Mouse (Mus musculus) embryo, embryonic 11 days (tissue): ENCODE results near the gene Max.

ENCODE experiments used
- DNase-seq: peaks from one replicate; pipeline ENCODE4 v3.0.0-alpha.2; 2015

Max gene

DNA sequence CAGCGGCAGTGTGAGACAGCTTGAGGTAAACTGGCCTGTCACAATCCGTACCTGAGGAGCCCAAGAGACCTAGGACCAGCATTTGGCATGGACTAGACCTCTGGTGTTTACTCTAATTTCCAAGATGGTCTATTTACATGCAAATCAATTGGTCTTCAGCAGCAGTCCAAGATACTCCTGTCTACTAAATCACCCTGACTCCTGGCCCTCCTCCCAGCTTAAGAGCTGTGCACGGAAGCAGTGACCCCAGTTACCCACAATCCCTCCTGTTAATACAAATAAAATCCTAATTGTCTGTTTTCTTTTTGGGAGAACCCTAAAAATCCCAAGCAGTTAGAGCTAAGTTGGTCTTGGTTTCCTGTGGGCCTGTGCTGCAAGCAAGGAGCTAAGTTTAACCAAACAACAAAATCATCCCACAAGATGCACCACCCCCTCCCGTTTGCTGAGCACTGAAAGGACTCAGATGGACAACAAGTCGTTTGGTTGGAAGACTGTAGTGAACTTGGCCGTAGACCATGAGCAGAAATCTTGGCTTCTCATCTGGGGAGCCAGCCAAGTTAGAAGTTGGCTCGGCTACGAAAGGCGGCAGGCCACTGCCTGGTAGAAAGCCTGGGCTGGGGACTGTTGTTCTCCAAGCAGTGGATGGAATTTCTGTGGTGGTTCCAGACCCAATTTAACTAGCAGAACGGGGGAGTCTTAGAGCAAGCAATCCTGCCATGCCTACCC lies 7.1 kb downstream of the Max start:
- DNase-seq: no peak

- DNase-seq: no peak
Measured at GRCm38 (mm10) chr12:76953750-76954363, 8.1 kb downstream of the Max start.

- no peak for DNase-seq
Measured at GRCm38 (mm10) chr12:76950330-76950729, 11.7 kb downstream of the Max start.

DNA sequence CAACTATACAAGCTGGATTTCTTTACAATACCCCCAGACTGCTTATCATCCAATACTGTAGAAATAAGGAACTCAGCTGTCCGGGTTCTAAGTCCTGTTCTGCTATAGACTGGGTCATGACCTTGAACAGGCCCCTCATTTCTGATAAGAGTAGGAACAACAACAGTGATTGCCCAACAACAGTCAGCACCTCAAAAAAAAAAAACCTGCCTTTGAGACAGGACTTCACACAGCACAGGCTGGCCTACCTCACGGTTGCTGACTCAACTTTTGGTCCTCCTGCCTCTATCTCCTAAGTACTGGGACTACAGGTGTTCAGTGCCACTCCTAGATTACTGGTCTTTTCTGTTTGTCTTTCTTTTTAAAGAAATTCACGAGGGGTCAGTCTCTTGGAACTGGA lies 13.2 kb downstream of the Max start:
- DNase-seq: no peak

- DNase-seq: no peak
Measured at GRCm38 (mm10) chr12:76948185-76948584, 13.8 kb downstream of the Max start.

GRCm38 (mm10) chr12:76947487-76947886 lies 14.5 kb downstream of the Max start:
- no peak for DNase-seq

DNA sequence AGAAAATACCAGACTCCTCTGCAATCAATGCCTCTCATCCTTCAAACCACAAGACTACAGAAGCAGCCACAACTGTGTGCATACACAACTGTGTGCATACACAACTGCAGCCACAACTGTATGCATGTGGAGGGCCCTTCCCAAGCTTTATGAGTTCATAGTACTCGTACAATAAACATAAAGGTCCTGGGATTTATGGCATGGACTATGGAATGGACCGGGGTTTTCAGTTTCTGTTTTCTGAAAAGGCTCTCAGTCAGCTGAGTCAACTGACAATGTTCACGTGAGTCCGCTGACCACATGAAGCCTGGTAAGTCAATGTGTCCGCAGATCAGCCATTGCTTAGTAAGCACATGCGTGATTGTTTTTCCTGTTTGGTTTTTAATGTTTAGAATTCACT lies 18.5 kb downstream of the Max start:
- no peak for DNase-seq

DNA sequence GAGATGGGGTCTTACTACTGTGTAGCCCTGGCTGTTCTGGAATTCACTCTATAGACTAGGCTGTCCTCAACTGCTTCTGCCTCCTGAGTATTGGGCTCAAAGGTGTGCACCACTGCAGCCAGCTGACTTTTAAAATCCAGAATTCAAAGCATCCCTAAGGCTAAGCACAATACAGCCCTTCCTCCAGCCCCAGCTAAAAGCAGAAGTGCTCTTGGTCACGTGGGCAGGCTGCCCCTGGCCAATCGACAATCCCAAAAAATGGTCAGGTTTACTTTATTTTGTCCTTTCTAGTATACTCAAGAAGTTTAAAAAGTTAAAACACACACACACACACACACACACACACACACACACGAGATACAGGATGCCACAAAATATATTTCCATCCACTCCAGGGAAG lies 19.0 kb downstream of the Max start:
- no peak for DNase-seq

DNA sequence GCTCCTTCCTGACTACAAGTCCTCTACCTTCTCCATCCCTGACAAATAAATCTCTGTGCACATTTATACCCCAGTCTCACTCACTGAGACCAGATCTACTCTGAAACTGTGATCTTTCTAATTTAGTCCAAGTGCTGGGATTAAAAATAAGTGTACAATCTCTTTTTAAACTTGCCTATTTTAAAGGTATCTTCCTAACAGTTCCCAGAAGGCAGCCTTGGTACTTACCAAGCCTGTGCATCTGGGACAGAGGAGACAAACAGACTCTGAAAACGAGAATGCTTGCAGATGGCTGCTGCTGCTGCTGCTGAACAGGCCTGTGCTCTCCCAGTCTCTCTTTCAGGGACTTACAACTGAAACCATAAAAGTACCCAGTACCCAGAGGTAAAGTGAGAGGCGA lies 19.5 kb downstream of the Max start:
- no peak for DNase-seq

DNA sequence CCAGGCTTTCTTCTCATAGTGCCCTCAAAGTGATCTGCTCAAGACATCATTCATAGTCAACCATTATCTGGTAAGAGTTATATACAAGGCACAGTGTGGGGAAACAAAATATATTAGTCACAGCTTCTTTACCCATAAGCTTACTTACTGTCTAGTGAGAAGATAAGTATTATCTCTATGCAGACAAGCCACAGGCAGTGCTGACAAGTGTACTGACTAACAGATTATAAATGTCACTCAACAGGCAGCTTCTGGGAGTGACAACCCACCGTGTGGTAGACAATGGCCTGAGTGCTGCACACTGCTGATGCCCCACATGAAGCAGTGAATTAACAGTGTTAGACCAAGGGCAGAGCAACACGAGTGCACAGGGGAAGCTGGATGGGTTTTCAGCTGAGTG lies 20.5 kb downstream of the Max start:
- DNase-seq: no peak

GRCm38 (mm10) chr12:76938013-76938412 lies 24.0 kb downstream of the Max start:
- DNase-seq: no peak

GRCm38 (mm10) chr12:76936211-76936610 lies 25.8 kb downstream of the Max start:
- DNase-seq: no peak

GRCm38 (mm10) chr12:76934438-76934837 lies 27.6 kb downstream of the Max start:
- DNase-seq: no peak

DNA sequence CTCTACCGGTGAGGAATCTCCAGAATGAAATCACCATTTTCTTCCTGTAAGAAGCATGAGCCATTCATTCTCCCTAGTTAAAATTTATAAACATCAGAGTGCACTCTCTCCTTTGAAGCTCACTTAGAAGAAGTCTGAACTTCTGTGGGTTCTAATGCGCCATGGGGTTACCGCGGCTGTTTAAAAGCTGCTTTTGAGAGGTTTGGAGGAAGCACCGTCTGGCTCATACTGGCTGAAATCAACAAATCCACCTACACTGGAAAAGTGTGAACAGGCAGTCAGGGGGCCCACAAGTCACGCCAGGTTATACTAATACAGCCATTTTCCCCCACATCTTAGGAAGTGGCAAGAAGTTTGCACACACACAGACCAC lies 29.3 kb downstream of the Max start:
- DNase-seq: no peak

GRCm38 (mm10) chr12:76931739-76932687 lies 30.0 kb downstream of the Max start:
- no peak for DNase-seq

- DNase-seq: no peak
Measured at GRCm38 (mm10) chr12:76930177-76930576, 31.8 kb downstream of the Max start.

DNA sequence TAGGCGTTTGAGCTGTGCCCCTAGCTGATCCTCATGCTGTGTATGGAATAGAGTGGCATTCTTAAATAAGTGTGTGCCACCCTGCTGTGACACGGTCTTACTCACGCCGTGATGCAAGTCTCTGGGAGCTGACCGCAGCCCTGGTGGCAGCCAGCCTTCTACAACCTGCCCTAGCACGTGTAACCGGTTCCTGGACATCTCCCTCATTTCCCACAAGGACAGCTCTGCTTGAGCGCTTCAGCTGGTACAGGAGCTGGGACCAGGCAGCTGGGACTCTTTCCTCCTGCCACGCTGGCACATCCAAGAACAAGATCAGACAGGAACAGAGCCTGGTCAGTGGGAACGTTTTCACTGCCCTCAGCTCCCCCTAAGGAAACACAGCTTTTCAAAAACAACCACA lies 34.5 kb downstream of the Max start:
- no peak for DNase-seq

- no peak for DNase-seq
Measured at GRCm38 (mm10) chr12:76927012-76927411, 35.0 kb downstream of the Max start.

DNA sequence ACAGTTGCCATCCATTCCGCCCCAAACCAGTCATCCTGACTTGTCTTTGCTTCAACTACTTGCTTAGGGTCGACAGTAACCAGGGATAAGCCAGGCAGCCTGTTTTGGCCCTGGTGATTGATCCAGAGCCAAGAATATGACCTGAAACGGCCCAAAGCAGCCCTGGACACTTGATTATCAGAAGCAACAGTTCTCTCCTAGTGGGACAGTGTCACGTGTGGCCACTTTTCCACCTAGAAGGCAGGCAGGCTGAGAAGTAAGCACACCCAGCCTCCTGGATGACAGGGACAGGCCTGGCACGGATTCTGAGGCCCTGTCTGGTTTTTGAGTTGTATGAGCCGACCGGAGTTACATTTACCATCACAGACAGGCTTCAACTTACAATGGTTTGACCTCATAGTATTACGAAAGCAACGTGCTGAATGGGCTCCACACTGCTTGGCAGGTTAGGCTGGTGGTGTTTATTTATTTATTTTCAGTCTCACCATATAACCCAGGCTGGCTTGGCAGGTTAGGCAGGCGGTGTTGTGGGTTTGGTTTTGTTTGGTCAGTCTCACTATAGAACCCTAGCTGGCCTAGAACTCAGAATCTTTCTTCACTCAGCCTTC lies 35.6 kb downstream of the Max start:
- DNase-seq: no peak

DNA sequence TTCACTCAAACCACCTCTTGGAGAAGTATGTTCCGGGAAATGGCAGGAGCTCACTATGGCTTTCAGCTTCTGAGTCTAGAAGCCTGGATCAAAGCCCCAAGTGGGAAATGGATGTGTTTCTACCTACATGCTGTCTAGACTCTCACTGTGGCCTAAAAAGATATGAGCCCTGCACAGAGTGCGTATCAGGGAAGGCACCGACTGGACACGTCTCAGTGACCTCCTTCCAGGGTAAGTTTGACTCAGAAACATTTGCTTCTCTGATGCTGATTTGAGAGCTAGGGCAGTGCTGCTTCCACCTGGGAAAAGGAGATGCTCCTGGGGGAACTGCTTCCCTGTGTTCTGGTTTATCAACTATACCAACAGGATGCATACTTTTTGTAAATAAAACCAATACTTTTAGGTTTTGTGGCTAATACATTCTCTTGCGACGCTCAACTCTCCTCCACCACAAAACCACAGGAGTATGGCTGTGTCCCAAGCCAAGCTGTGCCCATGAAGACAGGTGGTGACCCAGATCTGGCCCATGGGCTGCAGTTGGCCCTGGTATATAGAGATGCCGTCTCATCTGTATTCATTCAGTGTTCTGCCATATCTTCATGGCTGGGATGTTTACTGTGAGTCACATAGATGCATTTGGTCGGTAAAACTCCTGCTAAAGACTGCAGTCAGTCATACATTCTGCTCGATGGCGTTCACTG lies 36.9 kb downstream of the Max start:
- no peak for DNase-seq

DNA sequence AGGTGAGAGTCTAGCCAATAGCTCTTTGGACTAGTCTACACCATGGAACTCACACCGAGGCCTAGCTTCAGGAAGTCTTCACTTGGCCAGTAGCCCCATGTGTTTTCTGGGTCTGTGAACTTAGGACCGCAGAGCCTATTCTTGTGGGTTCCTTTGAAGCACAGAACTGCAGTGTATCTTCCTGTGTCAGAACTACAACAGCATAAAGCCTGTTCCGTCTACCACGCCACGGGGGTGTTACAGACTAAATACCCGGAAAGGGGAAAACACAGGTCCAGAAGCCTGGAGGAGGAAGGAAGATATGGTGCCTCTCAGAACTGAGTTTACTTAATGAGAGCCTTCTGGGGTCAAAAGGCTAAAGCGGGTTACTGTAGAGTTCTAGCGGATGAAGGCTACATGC lies 38.9 kb downstream of the Max start:
- DNase-seq: no peak

- no peak for DNase-seq
Measured at GRCm38 (mm10) chr12:76920990-76921389, 41.0 kb downstream of the Max start.

DNA sequence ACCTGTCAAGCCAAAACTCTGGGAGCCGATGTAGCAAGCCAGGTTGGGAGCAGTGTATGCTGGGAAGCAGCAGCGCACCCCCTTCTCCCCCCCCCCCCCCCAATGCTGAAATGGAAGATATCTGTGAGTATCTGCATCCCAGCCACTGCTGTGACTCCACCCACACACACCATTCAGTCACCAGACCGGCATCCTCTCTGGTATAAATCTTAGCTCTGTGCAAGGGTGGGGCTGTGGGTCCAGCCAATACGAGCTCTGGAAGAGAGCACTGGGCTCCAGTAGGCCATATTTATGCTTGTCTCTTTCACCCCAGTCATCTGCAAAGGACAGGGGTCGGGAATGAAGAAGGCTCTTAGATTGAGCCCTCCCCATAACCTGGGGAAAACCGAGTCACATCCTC lies 41.6 kb downstream of the Max start:
- no peak for DNase-seq
